Mouse (Mus musculus) CD4-positive naive resting alpha-beta T cell, adult 57 days (primary cell): ENCODE data around the gene Gm28845. TPM values are rescaled to one million over a fixed set of nuclear protein-coding genes. Genes with fewer than 3 reads are reported as not detected.

Experiments
- total RNA-seq: library from RNA; stranded (reverse); gene quantifications from one replicate; pipeline ENCODE4 v1.2.4, GENCODE M21; 2023

Gm28845 gene
- not detected for total RNA-seq

GRCm38 (mm10) chr1:65119438-65119837, at the start of gene Gm28845:
Gm28845 (minus strand) TSS chr1:65119558.

GRCm38 (mm10) chr1:65122574-65123372, 3.4 kb upstream of the Gm28845 start, which contains the start of gene D630023F18Rik:
D630023F18Rik (minus strand) TSS chr1:65123214.

GRCm38 (mm10) chr1:65103273-65103672, 16.1 kb downstream of the Gm28845 start, which contains the start of gene Cryga:
Cryga (minus strand) TSS chr1:65103373.

GRCm38 (mm10) chr1:65082188-65082587, 37.2 kb downstream of the Gm28845 start, which contains the start of gene Crygb:
Crygb (minus strand) TSS chr1:65082288.

GRCm38 (mm10) chr1:65073589-65073988, 45.8 kb downstream of the Gm28845 start, which contains the start of gene Crygc:
Crygc (minus strand) TSS chr1:65073689.

GRCm38 (mm10) chr1:65063352-65063751, 56.0 kb downstream of the Gm28845 start, which contains the start of gene Crygd:
Crygd (minus strand) TSS chr1:65063452.

GRCm38 (mm10) chr1:65050952-65051351, 68.4 kb downstream of the Gm28845 start, which contains the start of gene Cryge:
Cryge (minus strand) TSS chr1:65051149.

Other genes with a start within 250 kb of the Gm28845 start
- gene Plekhm3, start 162.7 kb downstream of the Gm28845 start, total RNA-seq: 13.9 TPM
- gene Akr1cl, start 86.8 kb downstream of the Gm28845 start, total RNA-seq: not detected
- not detected for gene Cryge, start 68.4 kb downstream of the Gm28845 start, total RNA-seq
- gene Crygd, start 56.1 kb downstream of the Gm28845 start, total RNA-seq: not detected
- not detected for gene Crygc, start 45.9 kb downstream of the Gm28845 start, total RNA-seq
- not detected for gene Crygb, start 37.3 kb downstream of the Gm28845 start, total RNA-seq
- gene Cryga, start 16.2 kb downstream of the Gm28845 start, total RNA-seq: not detected
- not detected for gene D630023F18Rik, start 3.7 kb upstream of the Gm28845 start, total RNA-seq
- gene Idh1, start 66.9 kb upstream of the Gm28845 start, total RNA-seq: 5.7 TPM
- 44.4 TPM for gene Pikfyve, start 67.1 kb upstream of the Gm28845 start, total RNA-seq
- gene Pth2r, start 162.5 kb upstream of the Gm28845 start, total RNA-seq: not detected